Mouse (Mus musculus): Measurements from ENCODE around the gene Gm17349.

The Gm17349 gene

GRCm38 (mm10) chr15:99663964-99664599 is 41.2 kb downstream of the Gm17349 start:
- no peak for DNase-seq (ENCODE audit: low read depth, low spot score)

DNA sequence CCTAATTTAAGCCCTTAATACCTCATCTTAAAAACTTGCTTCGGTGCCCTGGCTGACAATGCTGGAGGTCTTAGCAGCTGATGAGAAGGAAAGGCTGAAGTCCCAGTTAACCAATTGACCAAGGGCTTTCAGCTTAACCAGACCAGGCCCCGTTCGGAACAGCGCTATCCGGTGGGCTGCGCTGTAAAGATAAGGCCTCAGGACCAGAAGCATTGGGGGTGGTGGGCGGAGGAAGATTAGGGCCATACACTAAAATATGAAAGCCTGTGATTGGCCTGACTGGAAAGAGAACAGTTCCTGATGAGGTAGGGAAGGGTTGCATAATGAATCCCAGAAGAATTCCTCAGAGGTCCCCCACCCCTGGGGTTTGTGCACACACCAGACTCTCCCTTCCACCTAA is 42.9 kb downstream of the Gm17349 start:
- no peak for DNase-seq (ENCODE audit: low read depth, low spot score)

- DNase-seq (ENCODE audit: low read depth, low spot score): no peak
These were observed 44.0 kb downstream of the Gm17349 start for GRCm38 (mm10) chr15:99661121-99661830.

DNA sequence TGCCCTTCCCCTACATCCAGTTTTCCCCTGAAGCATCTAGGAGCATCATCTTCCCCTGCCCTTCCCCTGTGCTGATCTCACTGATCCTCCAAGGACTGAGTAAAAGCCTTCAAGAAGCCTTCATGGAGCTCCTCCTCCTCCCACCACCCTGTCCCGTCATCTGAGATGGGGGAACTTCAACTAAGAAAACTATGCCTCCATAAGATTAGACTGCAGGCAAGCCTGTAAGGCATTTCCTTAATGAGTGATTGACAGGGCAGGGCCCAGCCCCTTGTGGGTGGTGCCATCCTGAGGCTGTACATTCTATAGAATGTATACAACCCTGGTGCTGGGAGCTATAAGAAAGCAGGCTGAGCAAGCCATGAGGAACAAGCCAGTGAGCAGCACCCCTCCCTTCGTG is 46.9 kb downstream of the Gm17349 start:
- DNase-seq (ENCODE audit: low read depth, low spot score): no peak

GRCm38 (mm10) chr15:99655956-99656355 is 49.3 kb downstream of the Gm17349 start:
- no peak for DNase-seq (ENCODE audit: low read depth, low spot score)

DNA sequence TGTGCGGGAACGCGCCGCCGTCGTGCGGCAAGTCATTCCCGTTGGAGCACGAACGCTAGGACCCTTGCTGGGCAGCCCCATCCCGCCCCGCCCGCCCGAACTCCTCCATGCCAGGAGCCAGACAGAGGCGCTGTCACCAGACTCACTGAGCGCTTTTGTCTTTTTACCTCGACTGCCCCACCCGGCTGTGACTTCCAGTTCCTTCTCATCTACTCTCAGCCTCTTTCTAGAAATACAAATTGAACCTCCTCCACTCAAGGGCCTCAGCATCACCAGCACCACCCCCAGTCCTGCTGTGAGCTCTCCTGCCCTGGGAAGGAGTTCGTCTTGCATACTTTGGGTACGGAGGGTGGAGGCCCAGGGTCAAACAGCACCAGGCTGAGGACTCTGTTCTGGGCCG is 51.4 kb downstream of the Gm17349 start:
- no peak for DNase-seq (ENCODE audit: low read depth, low spot score)

GRCm38 (mm10) chr15:99653291-99653690 is 52.0 kb downstream of the Gm17349 start:
- DNase-seq (ENCODE audit: low read depth, low spot score): no peak

All from mesoderm, embryonic 11.5 days (tissue).